Mouse (Mus musculus) spleen, adult 2 months (tissue): ENCODE measurements at regions not wholly inside any gene's neighbourhood (a gene's known extent, or its start where the extent isn't known, plus 50 kb on each side); places are given as distances from the start of the nearest gene placed in this dataset.

Experiments
- CTCF ChIP-seq: fragments of 200-500 bp; IDR thresholded peaks from 2 replicates; pipeline ENCODE4 v1.5.1; 2011; ENCODE audit warnings: mild to moderate bottlenecking, inconsistent platforms; ENCODE audit not compliant: insufficient read depth, insufficient read length, insufficient replicate concordance; ENCODE audit errors: extremely low read depth
- POLR2A ChIP-seq: fragments of 200-500 bp; IDR thresholded peaks from 2 replicates; pipeline ENCODE4 v1.6.1; 2011; ENCODE audit warnings: low read depth, low read length, inconsistent platforms

DNA sequence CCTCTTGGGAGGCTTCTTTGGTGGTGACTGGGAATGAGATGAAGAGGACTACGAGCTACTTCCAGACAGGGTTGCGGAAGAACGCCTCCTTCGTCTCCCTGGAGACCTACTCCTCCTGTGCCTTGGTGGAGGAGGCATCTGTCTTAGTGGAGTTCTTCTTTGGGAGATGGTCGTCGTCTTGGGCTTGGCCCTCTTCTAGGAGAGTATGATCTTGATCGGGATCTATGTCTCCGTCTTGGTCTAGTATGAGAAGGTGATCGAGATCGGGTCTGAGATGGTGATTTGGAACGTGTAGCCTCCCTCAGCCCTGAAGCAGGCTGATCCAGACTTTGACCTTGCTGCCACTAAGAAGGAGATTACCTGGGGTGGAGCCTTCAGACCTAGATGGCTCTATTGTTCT is 276.3 kb downstream of the 1810013L24Rik start:
- TF ChIP-seq POLR2A (no peak), CTCF (no peak)
